Mouse (Mus musculus) stomach, embryonic 14.5 days (tissue): ENCODE results near the gene Mapk7. TPM values are rescaled to one million over a fixed set of nuclear protein-coding genes. Genes with fewer than 3 reads are reported as not detected.

ENCODE experiments used
- ATAC-seq: fragments of 200-750 bp; cut with Nextera tagmentation; 2 replicates; pipeline ENCODE4 v1.8.0; 2017; ENCODE audit warnings: low read depth, moderate TSS enrichment; ENCODE audit not compliant: insufficient number of reproducible peaks, insufficient read depth, low FRiP score
- H3K27ac ChIP-seq: fragments of 300-500 bp; sonication (generic); 2 replicates; pipeline ENCODE4 v1.5.1; 2014; ENCODE audit warnings: mild to moderate bottlenecking, low read length, moderate library complexity, mixed read lengths
- H3K27me3 ChIP-seq: fragments of 300-500 bp; sonication (generic); 2 replicates; pipeline ENCODE4 v1.6.1; 2014; ENCODE audit warnings: low read length, control low read depth, mixed read lengths; ENCODE audit not compliant: control insufficient read depth, insufficient read depth
- H3K36me3 ChIP-seq: fragments of 300-500 bp; sonication (generic); 2 replicates; pipeline ENCODE4 v1.6.1; 2014; ENCODE audit warnings: mild to moderate bottlenecking, control low read depth, low read length, moderate library complexity, mixed read lengths; ENCODE audit not compliant: control insufficient read depth, insufficient read depth
- H3K4me1 ChIP-seq: fragments of 300-500 bp; sonication (generic); 2 replicates; pipeline ENCODE4 v1.6.1; 2014; ENCODE audit warnings: low read length, control low read depth, mixed read lengths; ENCODE audit not compliant: control insufficient read depth, insufficient read depth
- H3K4me2 ChIP-seq: fragments of 300-500 bp; sonication (generic); replicated peaks from 2 replicates; pipeline ENCODE4 v1.6.1; 2014; ENCODE audit warnings: low read depth, low read length, control low read depth
- H3K4me3 ChIP-seq: fragments of 300-500 bp; sonication (generic); 2 replicates; pipeline ENCODE4 v1.5.1; 2014; ENCODE audit warnings: low read depth, low read length, control low read depth
- H3K9ac ChIP-seq: fragments of 300-500 bp; sonication (generic); replicated peaks from 2 replicates; pipeline ENCODE4 v1.6.1; 2014; ENCODE audit warnings: low read depth, mild to moderate bottlenecking, control low read depth, low read length, moderate library complexity, mixed read lengths
- H3K9me3 ChIP-seq: fragments of 300-500 bp; sonication (generic); 2 replicates; pipeline ENCODE4 v1.6.1; 2016; ENCODE audit warnings: low read depth, low read length, control low read depth; ENCODE audit not compliant: control insufficient read depth
- WGBS: fragments of 180-500 bp; shearing (Covaris S2); extraction: QIAGEN DNeasy Blood & Tissue Kit; methylation state at CpG from one replicate; pipeline ENCODE4 v1.1.7; 2014; 5-methylcytosine and 5-hydroxymethylcytosine counted together
- polyA plus RNA-seq: library from polyadenylated mRNA; unstranded; fragments of >200 nt; fragmentation: Nextera tagmentation; extraction: Ambion mirVana; gene quantifications from 2 replicates; pipeline ENCODE4 v1.2.1, GENCODE M21; 2014

Mapk7 gene
- polyA plus RNA-seq, 1 experiment from 2014 or later = 47.7 TPM

- ATAC-seq = no peak
- no peaks in the 10 kb centered on the region for H3K4me1 ChIP-seq
- no peaks in the 10 kb centered on the region for H3K27me3 ChIP-seq
- H3K9me3 ChIP-seq = no peaks in the 10 kb centered on the region
- H3K27ac ChIP-seq = no peak overlapping the region
- H3K36me3 ChIP-seq = 0 out of 2 replicates have a peak, but pooled peaks cover 5% of the 10 kb centered on the region
- no peak overlapping the region for H3K4me3 ChIP-seq
- 38% methylated on average over 4 of the region's 4 CpGs for WGBS
- no peak overlapping the region for H3K4me2 ChIP-seq
- H3K9ac ChIP-seq = no peak overlapping the region
Measured at GRCm38 (mm10) chr11:61529268-61529713, 35.1 kb upstream of the Mapk7 start.

- Histone ChIP-seq H3K27me3 (no peaks in the 10 kb centered on the region), H3K4me3 (no peak overlapping the region), H3K36me3 (peaks cover 9% of the 10 kb centered on the region), H3K9me3 (no peaks in the 10 kb centered on the region), H3K4me2 (no peak overlapping the region), H3K4me1 (no peaks in the 10 kb centered on the region), H3K27ac (no peak overlapping the region), H3K9ac (no peak overlapping the region)
- no peak for ATAC-seq
- 90% methylated on average over 1 of the region's 1 CpGs for WGBS
Measured at GRCm38 (mm10) chr11:61526872-61527271, 32.7 kb upstream of the Mapk7 start.

GRCm38 (mm10) chr11:61519484-61520107 is 25.4 kb upstream of the Mapk7 start:
- Histone ChIP-seq H3K27ac (no peak overlapping the region), H3K36me3 (peaks cover 30% of the 10 kb centered on the region), H3K4me2 (no peak overlapping the region), H3K4me3 (no peak overlapping the region), H3K4me1 (no peaks in the 10 kb centered on the region), H3K27me3 (no peaks in the 10 kb centered on the region), H3K9me3 (no peaks in the 10 kb centered on the region), H3K9ac (no peak overlapping the region)
- WGBS = 99% methylated on average over 3 of the region's 3 CpGs
- ATAC-seq = no peak

- Histone ChIP-seq H3K4me3 (no peak overlapping the region), H3K4me1 (no peaks in the 10 kb centered on the region), H3K36me3 (peaks cover 30% of the 10 kb centered on the region), H3K27ac (no peak overlapping the region), H3K4me2 (no peak overlapping the region), H3K9me3 (no peaks in the 10 kb centered on the region), H3K9ac (no peak overlapping the region), H3K27me3 (no peaks in the 10 kb centered on the region)
- 88% methylated on average over 3 of the region's 3 CpGs for WGBS
- no peak for ATAC-seq
Measured at GRCm38 (mm10) chr11:61518871-61519270, 24.7 kb upstream of the Mapk7 start.

GRCm38 (mm10) chr11:61517971-61518370 is 23.8 kb upstream of the Mapk7 start:
- ATAC-seq = no peak
- H3K9ac ChIP-seq = no peak overlapping the region
- H3K27ac ChIP-seq = no peak overlapping the region
- no peaks in the 10 kb centered on the region for H3K4me1 ChIP-seq
- 81% methylated on average over 1 of the region's 1 CpGs for WGBS
- H3K4me3 ChIP-seq = no peak overlapping the region
- no peaks in the 10 kb centered on the region for H3K27me3 ChIP-seq
- no peaks in the 10 kb centered on the region for H3K9me3 ChIP-seq
- H3K4me2 ChIP-seq = no peak overlapping the region
- H3K36me3 ChIP-seq = peaks cover 29% of the 10 kb centered on the region

DNA sequence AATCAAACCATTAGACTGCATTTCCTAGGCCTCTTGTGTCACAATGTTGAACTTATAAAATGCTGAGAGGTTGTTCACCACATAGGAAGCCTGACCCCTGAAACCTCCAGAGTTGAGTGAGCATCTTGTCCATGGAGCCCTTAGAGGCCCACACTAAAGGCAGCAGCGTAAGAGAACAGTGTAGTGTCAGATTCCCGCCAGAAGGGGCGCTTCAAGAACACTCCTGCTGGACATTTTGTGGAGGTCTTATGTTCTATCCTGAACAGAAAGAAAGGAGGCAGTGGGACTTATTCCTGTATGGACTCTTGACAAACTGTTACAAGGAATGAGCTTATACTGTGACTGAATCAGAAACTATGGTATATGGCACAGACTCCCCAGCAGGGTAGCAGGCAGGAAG is 20.7 kb upstream of the Mapk7 start:
- no peak overlapping the region for H3K27ac ChIP-seq
- H3K4me1 ChIP-seq = no peaks in the 10 kb centered on the region
- no peak overlapping the region for H3K4me3 ChIP-seq
- no peak overlapping the region for H3K9ac ChIP-seq
- no peaks in the 10 kb centered on the region for H3K27me3 ChIP-seq
- H3K4me2 ChIP-seq = no peak overlapping the region
- WGBS = 42% methylated on average over 3 of the region's 3 CpGs
- no peaks in the 10 kb centered on the region for H3K9me3 ChIP-seq
- ATAC-seq = no peak
- H3K36me3 ChIP-seq = peaks cover 17% of the 10 kb centered on the region

DNA sequence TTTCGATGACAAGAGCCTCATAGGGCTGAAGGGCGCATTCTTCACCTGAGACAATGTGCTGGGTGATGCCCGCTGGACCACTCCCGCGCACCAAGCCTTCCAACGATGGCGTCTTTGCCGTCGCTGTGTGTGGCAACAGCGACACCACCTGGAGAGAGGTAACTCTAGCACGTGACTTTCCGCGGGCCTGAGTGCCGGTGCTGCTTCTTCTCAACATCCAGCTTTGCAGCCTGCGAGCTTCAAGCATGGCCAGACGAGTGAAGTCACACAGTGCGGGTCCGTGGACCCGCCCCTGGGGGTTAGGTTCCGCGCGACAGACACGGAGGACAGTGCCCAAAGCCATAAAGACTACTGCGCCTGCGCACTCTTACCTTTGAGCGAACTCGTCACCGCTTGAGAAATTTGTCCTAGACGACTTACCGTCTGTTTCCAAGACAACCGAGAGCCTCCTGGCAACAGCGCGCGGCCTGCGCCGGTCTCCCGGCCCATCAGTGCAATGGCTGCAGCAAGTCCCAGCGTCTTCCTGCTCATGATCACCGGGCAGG is 10.6 kb upstream of the Mapk7 start, which contains the start of gene B9d1:
Gene B9d1, plus strand, starts transcription at position 432 of the 545 bp plus-strand sequence.
- H3K36me3 ChIP-seq = no peaks in the 10 kb centered on the region; the same call in 1 of the 2 replicates

DNA sequence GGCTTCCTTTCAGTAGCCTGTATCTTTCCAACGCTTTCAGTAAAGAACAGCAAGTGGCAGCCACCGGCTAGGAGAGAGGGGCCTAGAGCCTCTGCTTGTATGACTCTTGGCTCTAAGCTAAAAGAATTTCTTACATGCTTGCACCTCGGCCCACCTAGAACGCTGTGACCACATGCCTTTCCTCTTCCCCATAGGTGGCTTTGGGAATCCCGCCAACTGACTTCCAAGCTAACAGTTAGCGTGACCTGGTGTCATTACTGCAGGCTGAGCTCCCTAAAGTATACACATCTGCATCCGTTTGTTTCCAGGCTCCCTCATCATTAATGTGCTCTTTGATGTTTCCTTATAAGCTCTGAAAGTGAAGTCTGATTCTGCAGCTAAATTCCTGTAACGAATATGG is 9.7 kb upstream of the Mapk7 start:
- Histone ChIP-seq H3K4me1 (peaks cover 6% of the 10 kb centered on the region; the same call in 1 of the 2 replicates), H3K9me3 (no peaks in the 10 kb centered on the region), H3K27ac (no peak overlapping the region), H3K27me3 (no peaks in the 10 kb centered on the region), H3K9ac (no peak overlapping the region), H3K4me3 (no peak overlapping the region), H3K4me2 (no peak overlapping the region), H3K36me3 (no peaks in the 10 kb centered on the region; the same call in 1 of the 2 replicates)
- WGBS = 78% methylated on average over 8 of the region's 8 CpGs
- ATAC-seq = no peak

More for the DNA sequence above, 10.6 kb upstream of the Mapk7 start, which contains the start of gene B9d1:
- Histone ChIP-seq H3K4me2 (peak within 1 kb of the TSS; percentile 68), H3K9ac (peak within 1 kb of the TSS; percentile 45), H3K9me3 (no peaks in the 10 kb centered on the region), H3K27ac (0 out of 2 replicates have a peak within 1 kb of the TSS, but pooled peaks have one; percentile 22), H3K4me1 (peaks cover 6% of the 10 kb centered on the region; the same call in 1 of the 2 replicates), H3K27me3 (no peaks in the 10 kb centered on the region), H3K4me3 (peak within 1 kb of the TSS; percentile 62)
- ATAC-seq = peak; percentile 86
- under 1% methylated on average over 39 of the region's 39 CpGs for WGBS
